10 mouse cellular contexts compared by ENCODE assay signal in genomic region chr2:31763271-31763670, GRCm38 (mm10). TPM values are rescaled to one million over a fixed set of nuclear protein-coding genes. Genes with fewer than 3 reads are reported as not detected.
A peak's percentile ranks its signal among the peaks of the same experiment; 100 is the strongest.
DNase-seq lines count a peak whose midpoint lies in the region; ATAC-seq and TF ChIP-seq lines count a peak whose summit lies in the region.
"Had no signal": no experiment of that assay in that cellular context is flagged by ENCODE, and none has a peak within 500 bp of the region (broad histone marks: within the 10 kb centered on the region; RNA-seq: fewer than 3 reads in every experiment).

No protein-coding gene starts in this region.

- H3K27ac ChIP-seq in forebrain, embryonic 11.5 days (ENCODE audit: low read depth, low read length): no peak overlapping the region
- H3K27ac ChIP-seq in forebrain, embryonic 15.5 days (replicated peaks): no peak overlapping the region
- peak overlapping the region; percentile 36; the same call in 1 of the 2 replicates for H3K27ac ChIP-seq in intestine, postnatal 0 days (ENCODE audit: low read depth, low read length)

- no peak for TF ChIP-seq CTCF in lung, adult 2 months (IDR thresholded peaks at IDR 0.05; ENCODE audit: insufficient read depth, low read length)
- no peak for TF ChIP-seq CTCF in intestine, postnatal 0 days (IDR thresholded peaks at IDR 0.05; ENCODE audit: low read depth)

- no peaks in the 10 kb centered on the region for H3K27me3 ChIP-seq in forebrain, embryonic 11.5 days (ENCODE audit: control insufficient read depth, insufficient read depth, low read length)
- no peaks in the 10 kb centered on the region for H3K27me3 ChIP-seq in forebrain, embryonic 15.5 days
- H3K27me3 ChIP-seq in intestine, postnatal 0 days (replicated peaks; ENCODE audit: control insufficient read depth, insufficient read depth, low read length): no peaks in the 10 kb centered on the region
- H3K27me3 ChIP-seq in splenic B cell, adult 2 months (ENCODE audit: control insufficient read depth, insufficient read depth, low read length, poor library complexity, severe bottlenecking): no peaks in the 10 kb centered on the region

- no peaks in the 10 kb centered on the region for H3K9me3 ChIP-seq in forebrain, embryonic 11.5 days (ENCODE audit: control insufficient read depth, low read length)
- H3K9me3 ChIP-seq in forebrain, embryonic 15.5 days: no peaks in the 10 kb centered on the region
- H3K9me3 ChIP-seq in intestine, postnatal 0 days (ENCODE audit: control insufficient read depth): no peaks in the 10 kb centered on the region

- H3K4me3 ChIP-seq in forebrain, embryonic 11.5 days (ENCODE audit: low read depth, low read length): no peak overlapping the region
- H3K4me3 ChIP-seq in forebrain, embryonic 15.5 days: no peak overlapping the region
- H3K4me3 ChIP-seq in lung, adult 2 months (replicated peaks; ENCODE audit: extremely low read depth, low read depth, low read length): no peak overlapping the region
- H3K4me3 ChIP-seq in intestine, postnatal 0 days (ENCODE audit: low read depth, low read length): no peak overlapping the region

- H3K9ac ChIP-seq in forebrain, embryonic 11.5 days (ENCODE audit: low read length): no peak overlapping the region
- H3K9ac ChIP-seq in forebrain, embryonic 15.5 days (replicated peaks): no peak overlapping the region
- H3K9ac ChIP-seq in intestine, postnatal 0 days (ENCODE audit: low read depth, low read length): no peak overlapping the region

- no peak for ATAC-seq in forebrain, embryonic 11.5 days (replicated peaks; ENCODE audit: low FRiP score)
- no peak for ATAC-seq in forebrain, embryonic 15.5 days (replicated peaks)
- no peak for ATAC-seq in intestine, postnatal 0 days

- no peak for TF ChIP-seq POLR2A in lung, adult 2 months (IDR thresholded peaks at IDR 0.05; ENCODE audit: borderline replicate concordance, extremely low read depth, low read depth, low read length)

- H3K4me1 ChIP-seq in forebrain, embryonic 11.5 days (replicated peaks; ENCODE audit: control insufficient read depth, insufficient read depth, low read length): peaks cover 18% of the 10 kb centered on the region
- H3K4me1 ChIP-seq in forebrain, embryonic 15.5 days: peaks cover 49% of the 10 kb centered on the region
- peaks cover 43% of the 10 kb centered on the region for H3K4me1 ChIP-seq in lung, adult 2 months (ENCODE audit: control insufficient read depth, insufficient read depth, low read length)
- H3K4me1 ChIP-seq in intestine, postnatal 0 days (replicated peaks; ENCODE audit: control insufficient read depth, insufficient read depth, low read length): peaks cover 12% of the 10 kb centered on the region; the same call in 1 of the 2 replicates

- DNase-seq in forebrain, embryonic 11.5 days (ENCODE audit: low spot score): no peak
- peak; percentile 42 for DNase-seq in lung, postnatal 10 days
- no peak for DNase-seq in lung, adult 2 months
- peak; percentile 38 for DNase-seq in splenic B cell, adult 2 months (ENCODE audit: low read depth, low spot score)
- DNase-seq in embryo, embryonic 11 days: no peak
- DNase-seq in gastrocnemius, postnatal 4 days (ENCODE audit: low spot score in 2 of 2): no peak

- peak overlapping the region; percentile 32; the same call in 1 of the 2 replicates for H3K4me2 ChIP-seq in forebrain, embryonic 11.5 days (ENCODE audit: low read depth, low read length, severe bottlenecking)
- H3K4me2 ChIP-seq in forebrain, embryonic 15.5 days (replicated peaks): no peak overlapping the region
- peak overlapping the region; percentile 37 for H3K4me2 ChIP-seq in intestine, postnatal 0 days (replicated peaks; ENCODE audit: low read depth)

- 18% methylated on average over 2 of the region's 2 CpGs for WGBS in forebrain, embryonic 11.5 days
- WGBS in forebrain, embryonic 15.5 days: 17% methylated on average over 2 of the region's 2 CpGs
- 19% methylated on average over 2 of the region's 2 CpGs for WGBS in lung, adult 2 months
- 56% methylated on average over 2 of the region's 2 CpGs for WGBS in intestine, postnatal 0 days

- no peaks in the 10 kb centered on the region for H3K36me3 ChIP-seq in forebrain, embryonic 11.5 days (ENCODE audit: control insufficient read depth, insufficient read depth, low read length)
- H3K36me3 ChIP-seq in forebrain, embryonic 15.5 days: no peaks in the 10 kb centered on the region
- H3K36me3 ChIP-seq in intestine, postnatal 0 days (ENCODE audit: control insufficient read depth, insufficient read depth): no peaks in the 10 kb centered on the region; the same call in 1 of the 2 replicates
- H3K36me3 ChIP-seq in splenic B cell, adult 2 months (ENCODE audit: control insufficient read depth, insufficient read depth, low read length, poor library complexity, severe bottlenecking): no peaks in the 10 kb centered on the region

RNA-seq across cellular contexts. Expression of gene Qrfp, which starts 47.1 kb away (rescaled TPM):
- 0.16 and 0.24 TPM in 2 replicates for polyA plus RNA-seq in forebrain, embryonic 11.5 days (2014; fragmentation: Nextera tagmentation; extraction: Ambion mirVana)
- 0.08 and 0.20 TPM in 2 replicates for polyA plus RNA-seq in forebrain, embryonic 15.5 days (2015; fragmentation: Nextera tagmentation; extraction: Ambion mirVana)
- polyA plus RNA-seq in lung, adult 2 months (2012; rRNA removed): 0.12 and 0.13 TPM in 2 replicates
- polyA plus RNA-seq in intestine, postnatal 0 days (2015; fragmentation: Nextera tagmentation; extraction: Ambion mirVana): 0.12 and 0.18 TPM in 2 replicates
- total RNA-seq in gastrocnemius, postnatal 4 days (2021): not detected
- total RNA-seq: gastrocnemius, adult 8-10 months; megakaryocyte-erythroid progenitor cell, adult 5-6 weeks had no signal

Comparison
In these comparisons a context has a peak if more than half of its experiments do, and no peak if none do; other contexts are left out.
1. DNase-seq: peak in lung, postnatal 10 days (single experiment) and splenic B cell, adult 2 months (single experiment); none in forebrain, embryonic 11.5 days (single experiment), lung, adult 2 months (single experiment), embryo, embryonic 11 days (single experiment) and gastrocnemius, postnatal 4 days (0 of 2).